Mouse (Mus musculus): ENCODE data around the gene 4931422A03Rik.
"Not testable (repeated sequence)": the region's sequence is repeated elsewhere in the genome, so short reads cannot be mapped to it uniquely, and the experiment has no call there.

Gene 4931422A03Rik

DNA sequence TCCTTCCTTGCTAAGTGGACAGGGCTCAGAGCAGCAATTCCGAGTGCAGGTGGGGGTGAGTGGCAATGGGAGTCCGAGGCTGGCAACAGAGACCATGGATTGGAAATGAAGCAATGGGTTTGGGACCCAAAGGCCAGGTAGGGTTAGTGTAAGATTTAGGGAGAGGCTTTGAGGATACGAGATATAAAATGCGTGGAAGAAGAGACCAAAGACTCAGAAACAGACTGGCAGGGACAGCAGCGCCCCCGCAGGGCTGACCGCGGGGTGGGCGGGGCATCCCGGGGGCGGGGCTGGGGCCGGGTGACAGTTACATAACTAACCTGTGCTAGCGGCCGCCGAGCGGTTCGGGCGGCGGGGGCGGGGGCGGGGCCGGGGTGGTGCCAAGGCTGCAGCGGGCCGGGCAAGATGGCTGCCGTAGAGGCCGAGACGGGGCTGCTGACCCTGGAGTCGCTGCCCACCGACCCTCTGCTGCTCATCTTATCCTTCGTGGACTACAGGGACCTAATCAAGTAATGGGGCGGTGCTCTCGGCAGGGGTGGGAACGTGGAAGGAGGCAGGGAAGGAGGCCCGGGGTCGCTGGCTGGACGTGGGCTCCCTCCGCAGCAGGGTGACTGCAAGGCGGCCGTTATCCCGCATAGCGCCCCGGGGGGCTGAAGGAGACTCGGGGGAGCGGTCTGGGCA is 563 bp downstream of the 4931422A03Rik start, which contains the start of gene Fbxo3:
Fbxo3 (plus strand) TSS at position 264 of the 681 bp plus-strand sequence.
- DNase-seq (ENCODE audit: low spot score in 2 of 2) = peak; percentile 67 to 72

DNA sequence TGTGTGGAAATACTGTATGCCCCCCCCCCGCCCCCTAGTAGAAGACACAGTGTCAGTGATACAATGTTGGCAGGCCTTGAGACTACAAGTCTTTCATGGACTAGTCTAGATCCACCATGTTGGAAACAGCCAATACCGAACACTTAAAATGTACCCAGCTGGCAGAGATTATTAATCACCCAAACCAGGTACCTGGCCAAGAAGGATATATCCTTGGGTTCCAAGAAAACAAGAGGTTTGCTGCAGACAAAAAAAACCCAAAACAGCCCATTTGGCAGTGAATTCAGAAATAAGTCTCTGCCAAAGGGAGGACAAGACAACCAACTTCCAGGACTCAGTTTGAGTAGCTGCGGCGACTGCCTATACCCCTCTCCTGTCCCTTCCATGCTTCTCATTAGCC is 3.5 kb downstream of the 4931422A03Rik start:
- no peak for DNase-seq (ENCODE audit: low spot score in 2 of 2)

DNA sequence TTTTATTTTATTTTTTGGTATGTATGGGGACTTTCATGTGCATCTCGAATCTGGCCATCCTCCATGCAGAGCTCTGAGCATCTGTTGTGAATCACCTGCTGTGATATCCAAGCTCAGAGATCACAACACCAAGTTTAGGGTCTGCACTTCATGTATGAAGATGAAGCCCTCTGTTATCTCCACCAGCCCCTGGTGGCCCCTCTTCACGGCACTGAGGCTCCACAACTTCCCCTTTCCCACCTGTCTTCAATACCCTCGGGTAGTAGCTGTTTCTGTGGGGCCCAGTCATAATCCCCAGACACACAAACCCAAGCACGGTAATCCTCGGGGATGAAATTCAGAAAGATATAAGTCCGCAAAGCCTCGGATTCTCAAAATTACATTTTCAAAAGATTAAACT is 5.1 kb downstream of the 4931422A03Rik start:
- DNase-seq (ENCODE audit: low spot score in 2 of 2) = no peak

DNA sequence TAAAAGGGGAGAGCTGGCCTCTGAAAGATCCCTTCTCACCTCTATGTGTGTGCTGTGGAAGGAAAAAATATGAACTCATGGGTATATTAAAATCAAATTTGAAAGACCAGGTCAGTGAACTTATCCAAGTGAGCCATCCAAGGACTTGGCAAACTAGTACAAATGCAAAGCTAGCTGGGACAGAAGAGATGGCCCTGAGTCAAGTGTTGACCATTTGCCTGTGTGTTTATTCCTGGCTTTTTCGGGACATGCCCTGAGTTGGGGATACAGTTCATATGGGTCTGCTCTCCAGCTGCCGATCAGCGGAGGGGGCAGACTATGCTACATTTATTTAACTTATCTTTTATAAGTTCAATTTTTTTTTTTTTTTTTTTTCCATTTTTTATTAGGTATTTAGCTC is 19.3 kb downstream of the 4931422A03Rik start:
- DNase-seq (ENCODE audit: low spot score in 2 of 2) = not testable (repeated sequence)

DNA sequence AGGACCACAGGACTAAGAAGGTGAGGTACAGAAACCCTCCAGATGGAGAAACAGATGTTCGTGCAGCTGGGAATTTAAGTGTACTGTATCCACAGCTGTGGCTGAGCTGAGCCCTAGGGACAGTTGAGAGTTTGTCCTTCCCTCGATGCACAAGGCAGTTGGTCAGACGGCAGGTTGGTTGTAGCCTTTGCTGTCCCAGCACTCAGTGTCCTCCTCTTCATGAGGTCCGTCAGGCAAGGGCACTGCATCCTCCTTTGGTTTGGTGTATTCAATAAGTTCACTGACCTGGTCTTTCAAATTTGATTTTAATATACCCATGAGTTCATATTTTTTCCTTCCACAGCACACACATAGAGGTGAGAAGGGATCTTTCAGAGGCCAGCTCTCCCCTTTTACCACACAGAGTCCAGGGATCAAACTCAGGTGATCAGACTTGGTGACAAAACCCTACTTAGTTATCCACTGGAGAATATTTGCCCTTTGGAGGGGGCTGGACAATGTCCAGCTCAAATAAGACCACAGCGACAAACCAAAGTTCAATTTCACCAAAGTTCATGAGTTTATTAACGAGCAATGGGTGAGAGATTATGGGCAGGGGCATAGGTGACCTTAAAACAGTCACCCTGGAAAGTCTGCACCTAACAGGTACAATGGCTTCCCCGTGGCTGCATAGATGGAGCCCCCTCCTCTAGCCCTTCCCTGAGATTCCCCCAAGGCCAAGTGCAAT is 20.2 kb downstream of the 4931422A03Rik start:
- no peak for DNase-seq (ENCODE audit: low spot score in 2 of 2)

DNA sequence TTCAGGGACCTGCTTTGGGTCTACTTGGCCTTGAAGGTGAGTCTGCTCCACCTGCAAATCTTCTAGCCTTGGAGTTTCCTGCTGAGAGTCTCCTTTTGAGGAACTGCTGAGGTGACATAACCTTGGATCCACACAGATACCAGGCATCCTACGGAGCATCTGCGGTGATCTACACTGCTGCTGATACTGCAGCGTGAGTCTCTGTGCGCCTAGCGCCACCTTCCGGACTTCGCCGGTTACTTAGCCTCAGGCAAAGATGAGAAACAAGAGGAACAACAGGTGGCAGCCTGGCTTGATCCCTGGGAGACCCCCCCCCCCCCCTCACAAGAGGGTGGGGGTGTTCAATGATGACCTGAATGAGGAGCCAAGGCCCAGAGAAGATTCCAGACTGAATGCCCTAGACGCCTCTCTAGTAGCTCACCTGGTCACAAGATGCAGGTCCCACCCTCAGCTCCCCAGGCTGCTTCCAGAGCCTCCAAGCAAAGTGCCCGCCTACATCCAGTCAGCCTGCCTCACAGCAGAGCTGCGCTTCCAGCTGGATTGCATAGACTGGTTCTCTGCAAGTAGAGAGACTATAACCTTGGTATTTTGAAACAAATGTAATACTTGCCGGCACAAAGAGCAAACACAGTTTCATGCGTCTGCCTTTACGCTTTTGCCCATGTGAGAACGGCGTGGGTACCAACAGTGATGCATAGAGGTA is 25.3 kb downstream of the 4931422A03Rik start:
- peak; percentile 60 to 66 for DNase-seq (ENCODE audit: low spot score in 2 of 2)

DNA sequence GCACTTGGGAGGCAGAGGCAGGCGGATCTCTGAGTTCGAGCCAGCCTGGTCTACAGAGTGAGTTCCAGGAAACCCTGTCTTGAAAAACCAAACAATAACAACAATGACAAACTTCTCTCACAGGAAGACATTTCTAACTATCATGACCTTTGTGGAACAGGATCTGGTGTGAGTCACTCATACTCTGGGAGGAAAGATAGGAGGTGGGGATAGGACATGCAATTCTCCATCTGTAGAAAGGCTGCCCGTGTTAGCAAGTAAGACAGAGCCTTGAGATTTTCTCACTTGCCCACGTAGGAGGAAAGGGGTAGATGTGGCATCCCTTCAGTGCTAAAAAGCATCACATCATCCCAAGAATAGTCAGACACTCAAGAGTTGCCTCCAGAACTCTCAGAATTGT is 26.3 kb downstream of the 4931422A03Rik start:
- no peak for DNase-seq (ENCODE audit: low spot score in 2 of 2)

DNA sequence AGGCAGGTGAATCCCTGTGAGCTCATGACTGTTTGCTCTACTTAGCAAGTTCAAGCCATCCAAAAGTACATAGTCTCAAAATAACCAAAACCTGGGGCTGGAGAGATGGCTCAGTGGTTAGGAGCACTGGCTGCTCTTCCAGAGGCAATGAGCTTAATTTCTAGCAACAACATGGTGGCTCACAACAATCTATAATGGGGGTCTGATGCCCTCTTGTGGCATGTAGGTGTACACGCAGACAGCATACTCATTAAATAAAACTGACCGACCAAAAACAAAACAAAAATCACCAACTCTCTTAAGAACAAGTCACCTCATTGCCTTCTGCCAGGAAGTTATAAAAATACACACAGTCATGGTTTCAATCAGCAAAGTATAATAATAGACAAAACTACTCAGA is 27.1 kb downstream of the 4931422A03Rik start:
- DNase-seq (ENCODE audit: low spot score in 2 of 2) = no peak

DNA sequence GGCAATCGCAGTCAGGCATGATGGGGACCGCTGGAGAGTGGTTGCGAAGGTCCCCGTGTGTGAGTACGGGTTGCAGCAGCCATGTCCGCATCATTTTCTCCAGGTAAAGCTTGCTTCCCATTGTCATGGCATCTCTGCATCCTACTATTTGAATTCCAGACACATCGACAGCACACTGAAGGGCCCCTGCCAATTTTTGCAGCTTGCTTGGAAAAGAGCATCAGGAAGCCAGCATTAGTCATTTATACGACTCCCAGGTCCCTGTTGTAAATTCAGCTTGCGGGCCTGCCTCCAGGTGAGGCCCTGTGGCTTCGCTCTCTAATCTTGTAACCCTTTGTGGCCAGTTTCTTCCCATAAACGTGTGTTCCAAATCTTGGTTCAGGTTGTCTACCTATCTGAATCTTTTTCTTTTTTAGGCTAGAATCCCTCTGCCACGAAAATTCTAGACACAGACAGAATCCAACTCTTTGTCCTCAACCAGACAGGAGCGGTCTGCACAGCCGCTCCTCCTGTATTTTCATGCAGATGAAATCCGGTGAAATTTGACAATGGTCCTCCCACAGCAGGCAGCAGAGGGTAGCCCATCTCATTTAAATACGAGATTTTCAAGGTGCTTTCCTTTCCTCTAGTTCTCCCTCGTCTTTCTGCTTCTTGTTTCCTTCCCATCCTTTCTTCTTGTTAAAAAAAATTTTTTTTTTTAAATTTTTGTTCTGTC is 35.4 kb downstream of the 4931422A03Rik start:
- no peak for DNase-seq (ENCODE audit: low spot score in 2 of 2)

DNA sequence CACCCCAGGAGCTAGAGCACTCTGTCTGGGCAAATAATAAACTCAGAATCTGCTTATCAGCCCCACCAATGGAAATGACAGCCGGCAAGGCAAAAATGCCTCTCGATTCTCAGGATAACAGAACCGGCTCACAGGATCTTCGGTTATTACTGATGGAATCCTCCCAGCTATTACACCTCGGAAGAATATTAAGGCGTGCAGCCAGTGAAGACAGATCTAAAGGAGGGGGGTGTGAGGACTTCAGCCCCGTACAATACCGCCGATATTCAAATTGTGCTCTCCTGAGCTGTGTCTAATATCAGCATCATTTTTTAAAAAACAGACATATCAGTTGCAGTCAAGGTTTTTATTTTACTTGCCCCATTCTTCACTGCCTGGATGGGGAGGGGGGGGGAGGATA is 36.0 kb downstream of the 4931422A03Rik start:
- DNase-seq (ENCODE audit: low spot score in 2 of 2) = no peak

DNA sequence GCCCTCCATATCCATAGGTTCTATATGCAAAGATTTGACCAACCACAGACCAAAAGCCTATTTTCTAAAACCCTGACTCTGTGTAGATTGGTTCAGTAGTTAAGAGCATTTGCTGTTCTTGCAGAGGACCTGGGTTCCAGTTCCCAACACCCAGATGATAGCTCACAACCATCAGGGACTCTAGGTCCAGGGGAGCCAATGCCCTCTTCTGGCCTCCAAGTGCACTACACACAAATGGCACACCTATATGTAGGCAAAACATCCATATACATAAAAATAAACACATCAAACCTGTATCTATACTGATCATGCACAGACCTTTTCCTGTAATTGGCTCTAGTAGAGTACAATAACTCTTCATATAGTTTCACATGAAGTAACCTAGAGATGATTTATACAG is 36.9 kb downstream of the 4931422A03Rik start:
- DNase-seq (ENCODE audit: low spot score in 2 of 2) = no peak

DNA sequence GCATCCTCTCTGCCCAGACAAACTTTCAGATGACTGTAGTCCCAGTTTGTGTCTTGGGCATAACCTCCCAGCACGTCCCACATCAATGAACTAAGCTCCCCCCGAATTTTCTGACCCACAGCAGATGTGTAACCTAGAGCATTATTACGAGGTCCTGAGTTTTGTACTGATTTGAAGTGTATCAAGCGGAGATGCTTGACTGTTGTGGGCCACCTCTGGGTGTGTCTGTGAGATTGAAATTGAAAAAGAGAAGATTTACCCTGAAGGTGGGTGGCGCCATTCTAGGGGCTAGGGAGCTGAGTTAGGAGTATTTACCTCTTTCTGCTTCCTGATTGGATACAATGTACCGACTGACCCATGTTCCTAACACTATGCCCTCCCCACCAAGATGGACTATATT is 38.4 kb downstream of the 4931422A03Rik start:
- DNase-seq (ENCODE audit: low spot score in 2 of 2) = no peak

DNA sequence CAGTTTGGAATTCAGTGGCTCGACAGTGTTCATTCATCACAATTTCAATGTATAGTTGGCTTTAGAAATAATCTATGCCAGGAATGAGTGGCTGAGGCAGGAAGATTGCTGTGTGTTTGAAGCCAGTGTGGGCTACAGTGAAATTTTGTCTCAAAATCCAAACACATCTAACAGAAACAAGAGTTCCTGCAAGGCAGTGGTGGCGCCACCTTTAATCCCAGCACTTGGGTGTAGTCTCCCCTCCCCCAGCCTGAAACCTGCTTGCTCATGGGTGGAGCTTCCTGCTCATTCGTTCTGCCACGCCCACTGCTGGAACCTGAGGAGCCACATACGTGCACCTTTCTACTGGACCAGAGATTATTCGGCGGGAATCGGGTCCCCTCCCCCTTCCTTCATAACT is 40.6 kb downstream of the 4931422A03Rik start:
- not testable (repeated sequence) for DNase-seq (ENCODE audit: low spot score in 2 of 2)

DNA sequence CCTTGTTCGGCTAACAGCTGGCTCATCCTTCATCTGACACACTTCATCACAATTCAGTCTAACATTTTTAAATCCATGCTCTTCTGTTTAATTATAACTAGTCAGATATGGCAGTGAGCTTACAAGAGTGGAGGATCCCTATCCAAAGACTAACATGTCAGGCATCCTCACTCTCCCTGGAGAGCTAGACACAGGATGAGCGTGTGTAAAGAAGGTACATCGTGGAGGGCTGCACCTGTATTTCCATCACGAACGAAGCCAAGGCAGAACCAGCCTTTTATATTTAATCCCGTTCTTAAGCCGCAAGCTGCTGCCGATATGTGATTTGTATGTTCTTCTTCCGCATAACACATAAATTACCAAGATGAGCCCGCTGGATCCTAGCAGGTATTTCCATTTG is 45.0 kb downstream of the 4931422A03Rik start:
- DNase-seq (ENCODE audit: low spot score in 2 of 2) = no peak

DNA sequence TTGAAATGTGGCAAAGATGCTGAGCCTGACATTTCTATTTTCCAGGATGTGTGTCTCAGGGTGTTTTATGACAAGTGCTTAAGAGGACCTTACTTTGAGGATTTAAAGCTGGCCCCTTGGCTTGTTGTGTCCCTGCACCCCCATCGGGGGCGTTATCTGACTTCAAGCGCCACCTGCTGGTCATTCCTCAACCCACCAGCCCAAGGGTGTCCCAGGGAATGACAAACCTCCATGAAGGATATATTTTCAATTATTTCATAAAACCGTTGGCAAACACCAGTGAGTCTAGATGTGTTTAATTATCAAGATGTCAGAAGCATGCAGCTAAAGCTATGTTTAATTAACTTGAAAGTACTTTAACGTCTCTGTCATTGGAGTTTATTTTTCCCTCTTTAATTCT is 45.9 kb downstream of the 4931422A03Rik start:
- no peak for DNase-seq (ENCODE audit: low spot score in 2 of 2)

DNA sequence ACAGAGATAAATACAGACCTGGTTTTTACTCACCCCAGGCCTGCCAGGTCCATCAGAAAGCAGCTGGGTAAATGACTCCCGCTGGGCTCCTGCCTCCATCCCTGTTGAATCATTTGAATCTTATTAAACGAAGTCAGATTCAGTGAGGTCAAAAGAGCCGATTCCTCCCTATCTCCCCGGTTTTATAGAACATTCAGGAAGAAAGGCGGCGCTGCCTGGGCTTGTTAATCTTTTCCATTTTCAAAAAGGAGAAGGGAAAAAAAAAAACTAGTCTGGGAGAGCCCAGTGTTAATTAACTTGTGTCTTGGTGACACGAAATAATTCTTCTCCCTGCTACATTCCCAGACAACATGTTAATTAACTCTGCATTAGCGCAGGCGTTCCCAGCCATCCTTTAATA is 50.4 kb downstream of the 4931422A03Rik start:
- DNase-seq (ENCODE audit: low spot score in 2 of 2) = no peak

DNA sequence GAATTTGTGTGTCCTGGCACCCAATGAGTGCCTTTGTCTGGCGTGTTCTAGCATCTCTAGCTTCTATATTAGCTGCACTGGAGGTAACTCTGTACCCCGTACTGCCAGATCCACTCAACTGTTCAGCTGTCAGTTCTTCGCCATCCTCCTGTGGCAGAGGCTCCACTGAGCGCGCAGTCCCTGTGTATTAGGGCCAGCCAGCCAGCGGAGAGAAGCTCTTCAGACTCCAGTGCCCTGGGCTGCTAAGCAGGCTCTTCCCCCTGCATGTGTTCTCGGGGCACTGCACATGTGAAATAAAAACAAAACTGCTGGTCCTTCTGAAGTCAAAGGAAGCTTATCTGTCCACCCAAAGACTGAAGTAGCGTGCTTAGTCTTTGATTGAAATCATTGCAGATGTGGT is 50.9 kb downstream of the 4931422A03Rik start:
- no peak for DNase-seq (ENCODE audit: low spot score in 2 of 2)

DNA sequence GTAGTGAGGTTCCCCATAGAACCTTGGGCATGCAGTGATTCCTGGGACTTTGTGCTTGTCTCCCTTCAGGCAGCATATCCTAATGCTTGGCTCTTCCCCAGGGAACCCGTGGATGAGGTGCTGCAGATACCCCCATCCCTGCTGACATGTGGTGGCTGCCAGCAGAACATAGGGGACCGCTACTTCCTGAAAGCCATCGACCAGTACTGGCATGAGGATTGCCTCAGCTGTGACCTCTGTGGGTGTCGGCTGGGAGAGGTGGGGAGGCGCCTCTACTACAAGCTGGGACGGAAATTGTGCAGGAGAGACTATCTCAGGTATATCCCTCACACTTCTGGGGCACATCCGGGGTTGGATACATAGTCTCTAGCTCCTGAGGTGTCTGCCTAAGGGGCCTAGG is 52.3 kb downstream of the 4931422A03Rik start:
- no peak for DNase-seq (ENCODE audit: low spot score in 2 of 2)

DNA sequence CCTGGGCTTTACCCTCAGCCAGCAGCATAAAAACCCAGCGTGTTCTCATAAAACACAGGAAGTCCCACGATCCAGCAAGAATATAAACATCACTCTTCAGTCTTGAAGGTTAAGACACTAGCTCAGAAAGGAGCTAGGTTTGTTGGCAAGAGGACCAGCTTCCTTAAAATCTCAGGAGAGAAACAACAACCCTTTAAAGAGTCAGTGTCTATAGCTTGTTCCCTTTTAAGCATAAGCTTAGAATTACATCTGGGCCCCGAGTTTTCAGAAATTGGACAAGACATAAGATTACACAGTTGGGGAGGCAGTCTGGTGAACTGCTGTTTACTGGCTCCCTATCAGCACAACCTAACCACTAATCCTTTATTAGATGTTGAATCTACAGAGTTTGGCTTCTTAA is 56.3 kb downstream of the 4931422A03Rik start:
- DNase-seq (ENCODE audit: low spot score in 2 of 2) = no peak

DNA sequence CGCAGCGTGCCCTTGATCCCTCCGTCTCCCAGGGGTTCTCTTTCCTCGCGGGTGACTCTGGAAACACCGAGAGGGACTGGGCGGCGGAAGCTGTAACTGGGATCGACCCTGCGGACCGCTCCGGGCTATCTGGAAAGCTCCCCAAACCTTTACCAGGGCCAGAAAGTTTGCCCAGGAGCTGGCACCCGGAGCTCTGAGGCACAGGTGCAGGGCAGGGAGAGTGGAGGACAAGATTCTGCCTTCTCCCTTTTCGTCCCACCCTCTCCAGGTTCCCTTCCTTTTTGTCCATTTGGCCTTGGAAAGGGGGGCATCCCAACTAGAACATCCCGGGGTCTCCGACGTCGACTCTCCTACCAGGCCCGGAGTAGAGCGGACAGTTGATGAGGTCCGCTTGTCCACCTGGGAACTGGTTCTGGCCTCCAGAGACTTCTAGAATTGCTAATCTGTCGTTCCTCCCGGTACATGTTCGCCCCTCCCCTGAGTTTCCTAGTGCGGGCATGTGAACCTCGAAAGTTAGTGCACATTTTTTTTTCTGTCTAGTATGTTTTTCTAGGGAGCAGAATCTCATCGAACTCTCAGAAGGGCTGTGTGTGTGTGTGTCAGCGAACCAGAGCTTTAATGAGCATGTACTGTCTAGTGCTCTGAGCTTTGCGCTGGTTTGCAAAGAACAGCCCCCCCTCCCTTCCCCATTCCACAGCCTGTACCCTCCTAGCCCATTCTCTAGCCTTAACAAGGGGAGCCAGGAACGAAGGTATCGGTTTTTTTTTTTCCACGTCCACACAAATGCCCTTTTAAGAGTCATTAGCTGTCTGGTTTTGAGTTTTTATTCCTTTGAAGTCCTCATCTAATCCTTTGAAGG is 57.1 kb downstream of the 4931422A03Rik start:
- DNase-seq (ENCODE audit: low spot score in 2 of 2) = no peak

Data from right cerebral cortex, postnatal 36 days (tissue).